Mouse (Mus musculus): ENCODE data around the gene Rbm20.
"Not testable (repeated sequence)": the region's sequence is repeated elsewhere in the genome, so short reads cannot be mapped to it uniquely, and the experiment has no call there.

Rbm20 gene

DNA sequence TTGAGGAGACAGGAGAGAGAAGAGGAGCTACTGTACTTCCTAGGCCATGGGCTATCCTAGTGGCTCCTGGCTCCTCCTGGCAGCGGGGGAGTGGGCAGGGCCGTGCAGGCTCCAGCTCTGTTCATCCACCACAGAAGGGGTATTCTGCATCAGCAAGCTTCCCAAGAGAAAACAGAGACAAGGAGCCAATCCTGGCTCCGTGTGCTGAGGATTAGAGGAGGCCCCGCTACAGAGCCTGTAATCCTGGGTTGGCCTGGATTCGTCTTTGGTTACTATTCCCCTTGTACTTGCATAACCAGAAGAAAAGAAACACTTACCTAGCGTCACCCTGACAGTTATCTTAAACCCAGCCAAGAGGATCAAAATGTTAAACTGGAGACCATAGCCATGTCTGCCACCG lies 112.5 kb downstream of the Rbm20 start:
- DNase-seq (ENCODE audit: low spot score in 2 of 2): no peak

DNA sequence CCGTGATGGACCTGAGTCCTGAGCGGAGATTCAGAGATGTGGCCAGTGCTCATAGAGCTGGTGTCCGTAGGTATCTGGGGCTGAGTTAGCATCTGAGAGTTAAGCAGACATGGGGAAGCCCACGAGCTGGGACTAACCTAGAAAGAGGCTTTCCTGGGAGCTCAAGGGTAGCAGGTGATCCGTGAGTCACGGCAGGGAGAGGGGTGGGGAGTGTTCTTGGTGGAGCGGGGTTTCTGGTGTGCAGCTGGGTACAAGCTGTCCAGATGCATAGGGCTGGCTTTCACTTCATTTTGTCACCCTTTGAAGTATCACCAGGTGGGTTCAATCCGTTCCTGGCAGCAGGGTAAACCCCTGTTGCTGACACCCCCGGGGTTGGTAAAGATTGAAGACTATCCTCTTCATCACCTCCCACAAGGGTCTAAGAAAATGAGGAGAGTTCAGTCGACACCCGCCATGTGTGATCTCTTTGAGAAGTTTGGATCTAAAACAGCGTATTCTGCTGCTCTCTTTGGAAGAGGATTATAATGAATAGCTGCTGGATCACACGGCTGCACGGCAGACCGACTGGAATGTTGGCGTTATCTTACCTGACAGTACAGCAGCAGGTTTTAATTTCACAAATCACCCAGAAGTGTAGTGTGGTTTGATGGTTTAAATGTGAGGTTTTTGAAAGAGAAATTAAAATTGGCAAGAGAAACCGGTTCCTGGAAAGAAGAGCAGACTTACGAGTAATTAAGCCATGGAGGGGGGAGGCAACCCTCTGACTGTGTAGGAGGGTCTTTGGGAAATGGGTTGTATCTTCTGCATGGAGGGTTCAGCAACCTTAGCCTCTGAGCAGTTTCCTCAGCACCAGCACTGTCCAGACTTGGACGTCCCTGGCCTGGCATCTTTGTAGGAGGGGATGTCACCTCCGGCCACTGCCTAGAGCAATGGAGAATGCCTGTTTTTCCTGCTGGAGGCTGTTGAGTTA lies 114.9 kb downstream of the Rbm20 start:
- DNase-seq (ENCODE audit: low spot score in 2 of 2): no peak

GRCm38 (mm10) chr19:53792976-53793897 lies 116.1 kb downstream of the Rbm20 start:
- no peak for DNase-seq (ENCODE audit: low spot score in 2 of 2)

DNA sequence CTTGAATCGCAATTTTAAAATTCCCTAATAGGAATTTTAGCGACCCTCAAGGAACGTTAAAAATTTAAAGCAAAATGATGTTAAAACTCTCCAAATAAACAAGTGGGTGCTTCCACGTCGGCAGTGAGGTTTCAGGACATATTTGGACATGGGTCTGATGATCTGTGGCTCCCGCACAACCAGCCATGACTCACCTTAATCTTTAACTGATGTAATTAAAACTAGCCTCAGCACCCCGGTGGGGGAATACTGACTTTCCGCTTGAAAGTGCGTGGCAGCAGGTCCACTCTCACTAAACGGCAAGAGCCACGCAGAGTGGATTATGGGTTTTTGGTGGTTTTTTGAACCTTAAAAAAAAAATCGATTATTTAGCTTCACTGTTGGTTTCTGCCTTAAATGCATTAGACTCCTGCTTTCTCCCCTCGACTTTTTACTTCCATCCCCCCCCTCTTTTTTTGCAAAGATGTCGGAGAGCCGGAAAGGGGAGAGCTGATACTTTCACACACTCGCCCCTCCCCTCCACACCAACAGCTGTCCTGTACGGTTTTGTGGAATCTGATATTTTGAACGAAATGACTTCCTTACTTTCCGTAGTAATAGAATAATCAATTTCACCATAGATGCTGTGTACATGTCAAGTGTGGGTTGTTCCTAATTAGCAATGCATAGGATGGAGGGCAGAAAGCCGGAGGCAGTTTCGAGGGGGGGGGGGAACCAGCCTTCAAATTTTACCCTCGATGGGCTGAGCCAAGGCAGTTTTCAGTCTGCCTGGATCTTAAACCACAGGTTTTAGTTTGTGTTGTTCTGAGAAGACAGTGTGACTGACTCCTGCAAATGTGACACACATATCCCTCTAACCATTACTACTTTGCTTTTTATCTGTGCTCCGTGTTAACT lies 117.1 kb downstream of the Rbm20 start:
- no peak for DNase-seq (ENCODE audit: low spot score in 2 of 2)

DNA sequence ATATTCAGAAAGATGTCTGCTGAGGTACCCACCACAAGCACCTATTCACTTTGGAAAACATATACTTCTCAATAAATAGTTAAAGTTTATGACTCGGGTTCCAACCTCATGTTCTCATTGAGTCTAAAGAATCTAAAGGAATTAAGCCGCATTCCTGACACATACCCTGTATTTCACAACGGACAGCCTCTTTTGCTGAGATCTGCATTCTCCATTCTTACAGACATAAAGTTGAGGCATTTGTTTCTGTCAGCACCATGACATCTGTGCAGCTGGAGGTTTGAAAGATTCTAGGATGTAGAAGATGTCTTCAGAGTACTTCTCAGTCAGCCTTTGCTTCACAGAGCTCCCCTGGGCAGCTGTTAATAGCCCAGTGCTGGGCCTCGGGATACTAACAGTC lies 117.9 kb downstream of the Rbm20 start:
- no peak for DNase-seq (ENCODE audit: low spot score in 2 of 2)

GRCm38 (mm10) chr19:53796020-53796419 lies 118.9 kb downstream of the Rbm20 start:
- no peak for DNase-seq (ENCODE audit: low spot score in 2 of 2)

- DNase-seq (ENCODE audit: low spot score in 2 of 2): no peak
These were observed 120.7 kb downstream of the Rbm20 start for GRCm38 (mm10) chr19:53797770-53798169.

GRCm38 (mm10) chr19:53799885-53800284 lies 122.8 kb downstream of the Rbm20 start:
- peak in 1 of 2 experiments; percentile 11 for DNase-seq (ENCODE audit: low spot score in 2 of 2)

DNA sequence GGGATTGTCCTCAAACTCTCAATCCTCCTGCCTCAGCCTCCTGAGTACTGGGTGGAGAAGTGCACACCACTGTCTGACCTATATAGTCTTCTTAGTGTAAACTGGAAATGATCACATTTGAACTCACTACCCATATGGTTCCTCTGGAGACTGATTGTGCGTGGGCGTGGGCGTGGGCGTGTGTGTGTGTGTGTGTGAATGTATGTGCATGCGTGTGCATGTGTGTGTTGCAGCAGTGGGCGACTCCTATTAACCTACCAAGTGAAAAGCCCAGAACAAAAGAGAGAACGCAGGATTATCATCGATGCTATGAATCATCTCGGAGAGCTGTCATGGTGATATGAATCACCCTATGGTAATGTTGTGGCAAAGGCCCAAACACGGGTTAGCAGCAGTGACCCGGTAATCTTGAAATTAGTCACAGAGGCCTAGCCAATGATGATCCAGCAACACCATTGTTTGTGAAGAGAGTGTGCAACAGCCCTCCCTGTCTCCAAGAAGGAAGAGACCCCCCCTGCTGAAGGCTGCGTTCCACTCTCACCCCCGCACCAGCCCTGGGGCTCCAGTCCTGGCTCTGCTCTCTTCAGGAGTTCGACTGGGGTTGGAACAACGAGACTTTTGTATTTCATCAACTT lies 123.4 kb downstream of the Rbm20 start:
- DNase-seq (ENCODE audit: low spot score in 2 of 2): no peak

- DNase-seq (ENCODE audit: low spot score in 2 of 2): no peak
These were observed 124.3 kb downstream of the Rbm20 start for GRCm38 (mm10) chr19:53801380-53801779.

DNA sequence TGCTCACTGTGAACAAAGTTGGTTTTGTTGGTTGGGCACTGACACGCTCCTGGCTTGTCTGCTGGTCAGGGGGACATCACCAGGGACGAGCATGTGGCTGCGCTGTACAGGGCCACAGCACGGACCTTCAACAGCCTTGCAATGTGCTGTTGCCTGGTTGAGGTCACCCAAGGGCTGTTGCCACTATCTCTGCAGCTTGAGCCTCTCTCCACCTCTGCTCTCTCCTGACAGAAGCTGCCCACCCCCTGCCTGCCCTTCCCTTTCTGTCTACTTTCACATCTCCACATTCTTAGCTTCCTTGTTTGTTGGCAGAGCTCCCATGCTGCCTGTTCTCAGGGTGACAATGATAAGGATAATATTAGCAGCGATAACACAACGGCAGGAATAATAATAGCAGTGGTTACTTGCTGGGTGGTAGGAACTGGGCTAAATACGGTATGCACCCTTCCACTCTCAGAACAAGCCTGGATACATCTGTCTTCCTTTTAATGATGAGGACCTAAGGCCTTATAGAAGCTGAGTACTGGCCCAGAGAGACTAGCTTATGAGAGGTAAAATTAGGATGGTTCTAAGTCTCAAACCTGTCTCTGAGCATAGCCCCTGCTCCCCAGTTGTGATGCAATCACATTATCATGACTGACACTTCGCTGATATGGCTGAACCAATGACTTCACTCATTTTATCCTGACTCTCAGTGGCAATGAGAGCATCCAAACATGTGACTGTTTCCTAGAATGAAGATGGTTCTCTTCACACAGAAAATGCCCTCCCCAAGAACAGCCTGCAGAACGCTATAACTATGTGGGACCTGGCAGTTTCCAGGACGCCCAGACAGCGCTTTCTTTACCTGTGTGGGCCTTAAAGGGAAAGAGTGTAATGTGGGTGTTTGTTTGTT lies 124.9 kb downstream of the Rbm20 start:
- DNase-seq (ENCODE audit: low spot score in 2 of 2): peak in 1 of 2 experiments; percentile 45

- DNase-seq (ENCODE audit: low spot score in 2 of 2): no peak
These were observed 126.8 kb downstream of the Rbm20 start for GRCm38 (mm10) chr19:53803954-53804353.

- no peak for DNase-seq (ENCODE audit: low spot score in 2 of 2)
These were observed 128.0 kb downstream of the Rbm20 start for GRCm38 (mm10) chr19:53805063-53805462.

- DNase-seq (ENCODE audit: low spot score in 2 of 2): peak in 1 of 2 experiments; percentile 44
These were observed 129.0 kb downstream of the Rbm20 start for GRCm38 (mm10) chr19:53806126-53806525.

GRCm38 (mm10) chr19:53806526-53807275 lies 129.6 kb downstream of the Rbm20 start:
- DNase-seq (ENCODE audit: low spot score in 2 of 2): not testable (repeated sequence)

- no peak for DNase-seq (ENCODE audit: low spot score in 2 of 2)
These were observed 130.2 kb downstream of the Rbm20 start for GRCm38 (mm10) chr19:53807276-53807801.

DNA sequence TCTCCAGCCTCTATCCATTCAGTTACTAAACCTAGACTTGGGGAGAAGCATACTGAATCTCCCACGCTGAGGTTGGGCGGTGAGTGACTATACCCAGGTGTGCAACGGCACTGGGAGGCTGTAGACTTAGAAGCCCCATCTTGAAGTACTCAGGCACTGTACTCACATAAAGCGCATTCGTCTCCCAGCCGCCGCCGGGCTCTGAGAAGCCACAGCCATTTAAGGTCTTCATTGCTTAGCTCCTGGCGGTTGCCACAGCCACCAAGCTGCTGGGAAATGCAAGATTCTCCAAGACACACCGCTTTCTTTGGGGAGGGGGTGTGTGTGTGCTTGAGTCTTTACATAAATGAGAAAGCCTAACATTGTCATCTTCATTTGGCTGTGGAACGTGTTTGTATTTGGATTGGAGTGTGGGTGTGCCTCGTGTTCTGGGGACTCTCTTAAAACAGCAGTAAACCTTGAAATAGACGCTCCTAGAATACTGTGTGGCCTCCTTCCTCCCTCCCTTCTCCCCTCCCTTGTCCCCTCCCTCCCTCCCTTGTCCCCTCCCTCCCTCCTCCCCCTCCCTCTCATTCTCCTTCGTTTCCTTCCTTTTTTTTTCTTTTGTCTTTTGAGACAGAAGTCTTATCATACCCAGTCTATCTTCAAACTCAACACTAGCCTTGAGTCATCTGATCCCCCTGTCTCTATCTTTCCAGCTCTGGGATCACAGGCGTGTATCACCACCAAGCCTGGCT lies 131.1 kb downstream of the Rbm20 start:
- peak; percentile 60 to 73 for DNase-seq (ENCODE audit: low spot score in 2 of 2)

Measured in right cerebral cortex, postnatal 10 days (tissue).